Mouse (Mus musculus): Measurements from ENCODE around the gene A330070K13Rik. TPM values are rescaled to one million over a fixed set of nuclear protein-coding genes. Genes with fewer than 3 reads are reported as not detected.

Gene A330070K13Rik
- polyA plus RNA-seq, 2 experiments = not detected

GRCm38 (mm10) chr5:130395142-130395541, 10.7 kb upstream of the A330070K13Rik start:
- H3K27me3 ChIP-seq (ENCODE audit: control insufficient read depth, insufficient read depth, low read length) = no peaks in the 10 kb centered on the region
- H3K4me2 ChIP-seq (ENCODE audit: low read depth) = no peak overlapping the region
- no peak overlapping the region for H3K27ac ChIP-seq
- 54% methylated on average over 6 of the region's 6 CpGs for WGBS (ENCODE audit: insufficient replicate concordance)
- ATAC-seq (ENCODE audit: insufficient read depth) (no peak), DNase-seq (ENCODE audit: low read depth in 3 of 3, low spot score in 3 of 3) (no peak)
- H3K36me3 ChIP-seq (replicated peaks; ENCODE audit: control insufficient read depth, insufficient read depth, low read depth) = no peaks in the 10 kb centered on the region
- H3K4me3 ChIP-seq (ENCODE audit: insufficient read depth in 1 of 2, low read depth in 2 of 2, low read length in 2 of 2) = no peak overlapping the region
- H3K9me3 ChIP-seq (ENCODE audit: control insufficient read depth, low read length) = no peaks in the 10 kb centered on the region
- H3K9ac ChIP-seq (replicated peaks) = no peak overlapping the region
- H3K4me1 ChIP-seq (replicated peaks; ENCODE audit: control insufficient read depth in 2 of 2, insufficient read depth in 2 of 2, low read length in 1 of 2) = no peaks in the 10 kb centered on the region
- no peak for TF ChIP-seq EP300 (IDR thresholded peaks at IDR 0.05; ENCODE audit: low read depth)
- TF ChIP-seq CTCF (IDR thresholded peaks at IDR 0.05; ENCODE audit: low read depth) = no peak

GRCm38 (mm10) chr5:130394386-130394785, 10.0 kb upstream of the A330070K13Rik start:
- H3K9me3 ChIP-seq (ENCODE audit: control insufficient read depth, low read length) = no peaks in the 10 kb centered on the region
- H3K27ac ChIP-seq = no peak overlapping the region
- no peak overlapping the region for H3K9ac ChIP-seq (replicated peaks)
- no peak overlapping the region for H3K4me2 ChIP-seq (ENCODE audit: low read depth)
- ATAC-seq (ENCODE audit: insufficient read depth) = no peak
- H3K27me3 ChIP-seq (ENCODE audit: control insufficient read depth, insufficient read depth, low read length) = no peaks in the 10 kb centered on the region
- no peak for DNase-seq (ENCODE audit: low read depth in 3 of 3, low spot score in 3 of 3)
- 55% methylated on average over 8 of the region's 8 CpGs for WGBS (ENCODE audit: insufficient replicate concordance)
- H3K4me1 ChIP-seq (replicated peaks; ENCODE audit: control insufficient read depth in 2 of 2, insufficient read depth in 2 of 2, low read length in 1 of 2) = no peaks in the 10 kb centered on the region
- H3K4me3 ChIP-seq (ENCODE audit: insufficient read depth in 1 of 2, low read depth in 2 of 2, low read length in 2 of 2) = no peak overlapping the region
- no peaks in the 10 kb centered on the region for H3K36me3 ChIP-seq (replicated peaks; ENCODE audit: control insufficient read depth, insufficient read depth, low read depth)
- no peak for TF ChIP-seq EP300 (IDR thresholded peaks at IDR 0.05; ENCODE audit: low read depth)
- no peak for TF ChIP-seq CTCF (IDR thresholded peaks at IDR 0.05; ENCODE audit: low read depth)

DNA sequence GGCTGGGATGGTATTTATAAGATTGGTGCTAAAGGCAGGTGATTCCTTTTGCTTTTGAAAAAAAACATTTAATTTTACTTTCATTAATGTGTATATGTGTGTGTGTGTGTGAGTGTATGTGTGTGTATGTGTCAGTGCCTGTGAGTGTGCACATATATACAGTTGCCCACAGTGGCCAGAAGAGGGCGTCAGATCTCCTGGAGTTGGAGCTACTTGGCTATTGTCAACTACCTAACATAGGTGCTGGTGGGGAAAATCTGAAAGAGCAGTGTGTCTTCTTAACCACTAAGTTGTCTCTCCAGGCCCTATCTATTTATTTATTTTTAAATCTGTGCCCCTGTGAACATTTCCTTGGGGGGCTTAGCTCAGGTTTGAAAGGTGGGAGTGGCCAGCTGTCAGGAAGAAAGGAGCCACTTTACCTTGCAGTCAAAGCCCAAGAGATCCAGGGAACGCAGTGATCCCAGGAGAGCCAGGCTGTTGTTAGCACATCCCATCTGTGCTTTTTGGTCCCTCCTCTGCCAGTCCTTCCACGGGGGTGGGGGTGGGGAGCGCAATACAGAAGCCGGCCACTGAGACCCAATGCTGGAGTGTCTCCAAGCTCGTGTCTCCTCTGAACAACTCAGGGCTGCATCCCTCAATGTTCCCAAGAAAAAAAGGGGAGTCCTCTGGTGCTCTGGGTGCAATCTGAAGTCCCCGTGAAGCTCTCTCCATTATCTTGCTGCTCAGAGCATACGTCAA, 9.4 kb upstream of the A330070K13Rik start:
- H3K27me3 ChIP-seq (ENCODE audit: control insufficient read depth, insufficient read depth, low read length) = no peaks in the 10 kb centered on the region
- no peak for ATAC-seq (ENCODE audit: insufficient read depth)
- H3K9ac ChIP-seq (replicated peaks) = no peak overlapping the region
- H3K27ac ChIP-seq = no peak overlapping the region
- no peaks in the 10 kb centered on the region for H3K9me3 ChIP-seq (ENCODE audit: control insufficient read depth, low read length)
- 50% methylated on average over 8 of the region's 8 CpGs for WGBS (ENCODE audit: insufficient replicate concordance)
- H3K4me2 ChIP-seq (ENCODE audit: low read depth) = no peak overlapping the region
- no peak for DNase-seq (ENCODE audit: low read depth in 3 of 3, low spot score in 3 of 3)
- TF ChIP-seq EP300 (IDR thresholded peaks at IDR 0.05; ENCODE audit: low read depth) (no peak), CTCF (IDR thresholded peaks at IDR 0.05; ENCODE audit: low read depth) (no peak)
- no peaks in the 10 kb centered on the region for H3K36me3 ChIP-seq (replicated peaks; ENCODE audit: control insufficient read depth, insufficient read depth, low read depth)
- H3K4me1 ChIP-seq (replicated peaks; ENCODE audit: control insufficient read depth in 2 of 2, insufficient read depth in 2 of 2, low read length in 1 of 2) = no peaks in the 10 kb centered on the region
- no peak overlapping the region for H3K4me3 ChIP-seq (ENCODE audit: insufficient read depth in 1 of 2, low read depth in 2 of 2, low read length in 2 of 2)

- Histone ChIP-seq H3K27me3 (ENCODE audit: control insufficient read depth, insufficient read depth, low read length) (no peaks in the 10 kb centered on the region), H3K4me1 (replicated peaks; ENCODE audit: control insufficient read depth in 2 of 2, insufficient read depth in 2 of 2, low read length in 1 of 2) (no peaks in the 10 kb centered on the region), H3K4me2 (ENCODE audit: low read depth) (no peak overlapping the region), H3K9ac (replicated peaks) (no peak overlapping the region), H3K36me3 (replicated peaks; ENCODE audit: control insufficient read depth, insufficient read depth, low read depth) (no peaks in the 10 kb centered on the region), H3K4me3 (ENCODE audit: insufficient read depth in 1 of 2, low read depth in 2 of 2, low read length in 2 of 2) (no peak overlapping the region), H3K9me3 (ENCODE audit: control insufficient read depth, low read length) (no peaks in the 10 kb centered on the region), H3K27ac (no peak overlapping the region)
- WGBS (ENCODE audit: insufficient replicate concordance) = 65% methylated on average over 7 of the region's 7 CpGs
- TF ChIP-seq CTCF (IDR thresholded peaks at IDR 0.05; ENCODE audit: low read depth) = no peak
- no peak for TF ChIP-seq EP300 (IDR thresholded peaks at IDR 0.05; ENCODE audit: low read depth)
- ATAC-seq (ENCODE audit: insufficient read depth) (no peak), DNase-seq (ENCODE audit: low read depth in 3 of 3, low spot score in 3 of 3) (no peak)
These were observed 2.0 kb upstream of the A330070K13Rik start for GRCm38 (mm10) chr5:130386418-130386817.

DNA sequence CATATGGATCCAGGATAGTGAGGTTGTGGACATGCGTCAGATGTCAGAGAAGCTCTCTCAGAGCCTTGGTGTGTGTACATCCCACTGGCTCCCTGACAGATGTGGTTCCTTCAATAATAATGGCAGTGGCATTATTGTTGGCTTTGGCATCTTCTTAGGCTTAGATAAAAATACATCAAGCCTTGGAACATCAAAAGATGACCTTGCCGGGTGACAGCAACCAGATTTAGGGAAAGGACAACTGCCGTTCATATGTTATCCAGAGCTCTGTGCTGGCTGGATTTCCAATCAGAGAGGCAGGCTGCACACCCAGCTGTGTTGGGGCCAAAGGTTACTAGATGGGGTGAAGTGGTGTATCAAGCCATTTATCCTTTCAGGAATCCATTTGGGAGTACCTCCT, 9.0 kb downstream of the A330070K13Rik start:
- Histone ChIP-seq H3K9me3 (ENCODE audit: control insufficient read depth, low read length) (no peaks in the 10 kb centered on the region), H3K4me3 (ENCODE audit: insufficient read depth in 1 of 2, low read depth in 2 of 2, low read length in 2 of 2) (no peak overlapping the region), H3K27me3 (ENCODE audit: control insufficient read depth, insufficient read depth, low read length) (no peaks in the 10 kb centered on the region), H3K9ac (replicated peaks) (no peak overlapping the region), H3K36me3 (replicated peaks; ENCODE audit: control insufficient read depth, insufficient read depth, low read depth) (no peaks in the 10 kb centered on the region), H3K27ac (no peak overlapping the region), H3K4me2 (ENCODE audit: low read depth) (no peak overlapping the region), H3K4me1 (replicated peaks; ENCODE audit: control insufficient read depth in 2 of 2, insufficient read depth in 2 of 2, low read length in 1 of 2) (no peaks in the 10 kb centered on the region)
- no peak for TF ChIP-seq CTCF (IDR thresholded peaks at IDR 0.05; ENCODE audit: low read depth)
- no peak for TF ChIP-seq EP300 (IDR thresholded peaks at IDR 0.05; ENCODE audit: low read depth)
- 69% methylated on average over 3 of the region's 3 CpGs for WGBS (ENCODE audit: insufficient replicate concordance)
- ATAC-seq (ENCODE audit: insufficient read depth) (no peak), DNase-seq (ENCODE audit: low read depth in 3 of 3, low spot score in 3 of 3) (no peak)
